Mouse (Mus musculus) heart, adult 11 months (tissue): ENCODE data around the gene Phldb2.
A peak's percentile ranks its signal among the peaks of the same experiment; 100 is the strongest.

Experiments
- DNase-seq: peaks from one replicate; pipeline ENCODE4 v3.0.0; 2022

The Phldb2 gene

DNA sequence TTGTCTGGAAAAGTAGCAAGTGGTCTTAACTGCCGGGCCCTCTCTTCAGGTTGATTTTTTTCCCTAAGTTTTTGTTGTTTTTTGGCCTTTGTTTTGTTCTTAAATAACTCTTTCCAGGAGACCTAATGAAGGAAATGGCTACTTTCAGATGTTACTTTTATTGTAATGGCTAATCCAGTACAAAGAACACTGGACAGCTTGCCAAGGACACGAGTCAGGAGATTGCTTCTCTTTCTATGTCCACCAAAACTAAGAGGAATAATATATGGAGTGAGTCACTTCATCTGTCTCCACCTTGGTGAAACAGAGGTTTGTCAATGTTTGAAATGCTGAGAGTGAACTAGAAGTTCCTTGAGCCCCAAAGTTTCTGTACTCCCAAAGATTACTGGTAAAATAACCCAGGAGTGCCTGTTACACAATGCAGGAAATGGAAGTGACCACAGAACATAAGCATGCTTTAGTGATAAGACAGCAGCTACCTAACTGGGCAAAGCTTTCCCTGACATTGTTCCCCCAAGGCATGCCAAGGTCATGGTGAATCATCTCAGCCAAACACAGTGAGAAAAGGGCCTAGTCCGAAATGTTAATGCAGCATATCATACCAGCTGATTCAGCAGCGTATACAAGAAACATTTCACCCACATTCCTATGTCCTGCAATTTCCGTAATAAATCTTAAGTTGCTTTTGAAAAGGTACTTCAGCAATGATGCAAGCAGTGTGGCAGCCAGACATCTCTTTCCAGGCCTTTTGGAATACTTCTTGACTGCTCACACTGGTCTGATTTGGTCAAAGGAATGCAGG, 115.7 kb downstream of the Phldb2 start:
- peak; percentile 95 for DNase-seq

DNA sequence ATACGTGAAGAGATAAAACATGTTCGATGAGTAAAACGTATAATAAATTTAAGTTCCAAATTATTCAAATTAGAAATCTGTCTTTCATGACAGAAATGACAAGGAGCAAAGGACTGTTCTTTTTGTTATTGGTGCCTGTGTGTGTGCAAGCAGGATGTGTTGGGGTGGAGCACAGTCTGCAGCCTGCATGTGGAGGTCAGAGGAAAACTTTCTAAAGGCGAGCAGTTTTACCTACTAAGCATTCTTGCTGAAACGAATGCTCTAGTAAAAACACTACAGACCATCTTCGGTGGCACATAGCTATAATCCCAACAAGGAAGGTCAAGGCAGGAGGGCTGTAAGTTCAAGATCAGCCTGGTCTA, 120.7 kb downstream of the Phldb2 start:
- DNase-seq: no peak

DNA sequence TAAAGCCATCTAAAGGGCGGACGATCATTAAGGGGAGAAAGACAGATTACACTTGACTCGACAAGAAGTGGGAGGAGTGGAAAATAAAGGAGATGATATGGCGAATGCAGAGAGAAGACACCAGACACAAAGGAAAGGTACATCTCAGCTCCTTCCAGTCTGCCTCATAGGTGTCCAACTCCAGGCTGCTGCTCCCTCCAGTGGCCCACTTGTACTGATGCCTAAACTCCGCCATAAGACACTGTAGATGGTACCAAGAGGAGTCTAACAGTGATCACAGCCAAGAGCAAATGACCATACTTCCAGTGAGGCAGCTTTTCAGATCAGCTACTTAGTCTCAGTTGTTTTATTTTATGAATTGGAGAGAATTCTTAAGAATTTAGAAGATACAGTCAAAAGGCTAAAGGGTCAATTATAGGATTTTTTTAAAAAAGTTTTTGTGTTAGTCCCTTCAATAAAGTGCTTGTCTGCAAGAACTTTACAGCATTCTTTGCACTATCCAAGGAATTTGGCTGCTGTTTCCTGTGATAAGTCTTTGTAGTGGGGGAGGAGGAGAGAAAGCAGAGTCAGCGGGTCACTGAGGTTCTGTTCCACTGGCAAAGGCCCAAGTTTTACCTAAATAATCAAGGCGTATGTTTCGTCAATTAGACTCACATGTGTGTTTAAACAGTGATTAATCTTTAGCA, 121.2 kb downstream of the Phldb2 start:
- DNase-seq: no peak

DNA sequence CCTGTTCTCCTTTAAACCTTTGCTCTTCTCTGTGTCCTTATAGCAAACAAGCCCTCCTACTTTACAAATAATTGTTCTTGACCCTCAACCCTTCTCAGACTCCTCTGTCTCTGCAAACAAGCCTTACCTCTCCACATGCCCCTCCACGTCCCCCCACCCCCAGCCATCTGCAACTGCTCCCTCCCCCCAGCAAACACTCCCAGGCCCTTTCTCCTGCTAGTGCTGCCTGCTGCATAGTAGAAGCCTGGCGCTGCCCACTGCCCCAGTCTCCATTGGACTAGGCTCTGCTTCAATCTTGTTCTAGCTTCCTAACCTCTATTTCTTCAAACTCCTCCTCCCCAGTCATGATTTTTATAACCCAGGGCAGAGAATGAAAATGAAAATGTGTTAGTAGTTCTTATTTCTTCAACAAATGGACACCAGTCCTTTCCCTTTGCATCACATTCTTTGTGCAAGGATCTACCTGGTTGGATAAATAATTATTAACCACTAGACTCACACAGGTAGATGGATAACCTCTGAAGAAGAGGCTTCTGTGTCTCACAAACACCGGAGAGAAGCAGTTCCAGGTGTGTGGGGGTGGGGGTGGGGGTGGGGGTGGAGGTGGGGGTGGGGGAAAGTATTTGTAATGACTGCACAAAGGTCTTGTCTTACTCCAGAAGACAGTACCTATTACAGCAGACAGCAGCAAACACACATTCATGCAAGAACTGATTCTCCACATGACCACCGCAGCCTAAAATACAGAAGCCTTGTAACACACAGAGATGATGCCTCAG, 122.1 kb downstream of the Phldb2 start:
- DNase-seq: no peak

DNA sequence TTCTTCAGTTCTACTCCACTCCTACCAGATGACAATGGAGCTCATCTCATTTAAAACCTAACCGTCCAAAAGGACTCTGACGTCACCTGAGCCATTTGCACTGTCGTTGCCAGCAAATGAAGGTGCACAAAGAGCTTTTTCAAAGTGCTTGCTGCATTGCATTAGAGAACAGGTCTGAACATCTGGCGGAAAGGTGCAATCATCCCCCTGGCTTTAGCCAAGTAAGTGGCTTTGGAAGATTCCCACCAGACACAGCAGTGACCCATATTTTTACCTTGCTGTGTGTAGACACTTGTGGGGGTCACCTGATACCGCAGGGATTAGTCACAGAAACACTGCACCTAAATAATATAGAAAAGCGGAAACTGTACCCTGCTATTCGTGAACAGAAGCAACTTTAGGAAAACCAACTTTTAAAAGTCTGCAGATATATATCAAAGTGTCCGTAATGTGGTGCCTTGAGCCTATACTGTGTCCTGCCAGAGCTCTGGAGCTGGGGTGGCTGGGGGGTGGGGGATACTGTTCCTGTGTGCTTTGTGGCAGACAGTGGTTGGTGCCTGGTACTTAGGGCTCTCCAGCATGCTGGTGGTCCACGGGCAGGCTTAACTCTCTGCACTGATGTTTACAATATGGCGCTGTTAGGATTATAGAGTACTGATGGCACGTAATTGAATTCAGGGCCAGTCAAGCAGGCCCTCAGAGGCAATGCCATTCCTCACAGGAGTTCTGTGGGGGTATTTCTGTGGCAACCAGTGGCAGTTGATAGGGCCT, 123.1 kb downstream of the Phldb2 start:
- no peak for DNase-seq

DNA sequence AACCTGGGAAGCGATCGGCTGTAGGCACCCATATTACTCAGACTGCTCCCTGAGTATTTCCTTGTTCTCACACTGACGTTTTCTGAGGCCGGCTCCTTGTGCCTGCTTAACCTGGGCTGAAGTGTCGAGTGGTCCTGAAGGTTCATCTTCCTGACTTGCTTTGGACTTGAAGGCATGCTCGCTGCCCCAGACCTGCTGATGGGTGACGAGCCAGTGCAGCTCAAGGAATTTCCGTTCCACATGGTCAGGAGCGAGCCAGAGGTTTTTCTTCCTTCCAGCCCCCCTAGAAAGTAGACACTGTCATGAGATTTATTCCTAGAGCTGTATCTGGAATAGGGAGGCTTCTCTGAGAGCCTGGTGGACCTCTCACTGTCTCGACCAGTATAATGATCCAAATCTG, 128.1 kb downstream of the Phldb2 start:
- DNase-seq: no peak

DNA sequence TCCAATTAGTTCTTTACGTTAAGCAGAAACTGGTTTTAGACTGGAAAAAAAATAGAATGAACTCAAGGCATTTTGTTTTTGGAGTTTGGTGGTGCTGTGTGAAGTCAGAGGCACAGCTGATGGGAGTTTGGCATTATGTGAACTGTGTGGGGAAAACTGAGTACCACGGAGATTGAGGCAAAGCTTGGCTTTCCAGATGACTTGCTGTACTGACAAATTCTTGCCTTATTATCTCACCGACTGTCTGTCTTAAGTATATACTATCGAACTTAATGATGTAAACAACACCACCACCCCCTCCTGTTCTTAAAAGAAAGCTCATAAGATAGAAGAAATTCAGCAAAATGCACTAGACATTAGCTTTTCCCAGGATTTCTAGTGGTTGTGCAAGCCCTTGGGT, 129.4 kb downstream of the Phldb2 start:
- DNase-seq: no peak

DNA sequence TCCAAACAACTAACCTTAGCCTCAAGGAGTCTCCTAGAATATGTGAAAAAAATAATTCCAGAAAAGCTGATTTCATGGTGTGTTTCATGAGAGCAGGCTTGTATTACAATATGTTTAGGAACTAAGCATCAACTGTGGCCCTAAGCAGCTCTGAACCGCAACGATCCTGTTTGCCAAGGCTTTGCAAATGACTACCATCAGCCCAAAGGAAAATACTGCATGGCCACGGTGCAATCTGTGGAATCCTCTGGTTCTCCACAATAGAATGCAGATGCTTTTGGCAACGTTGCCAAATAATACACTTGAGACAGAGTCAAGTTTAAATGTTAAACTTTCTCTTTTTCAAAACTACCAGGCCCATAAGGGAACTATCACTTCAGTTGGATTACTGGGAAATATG, 133.5 kb downstream of the Phldb2 start:
- DNase-seq: no peak

DNA sequence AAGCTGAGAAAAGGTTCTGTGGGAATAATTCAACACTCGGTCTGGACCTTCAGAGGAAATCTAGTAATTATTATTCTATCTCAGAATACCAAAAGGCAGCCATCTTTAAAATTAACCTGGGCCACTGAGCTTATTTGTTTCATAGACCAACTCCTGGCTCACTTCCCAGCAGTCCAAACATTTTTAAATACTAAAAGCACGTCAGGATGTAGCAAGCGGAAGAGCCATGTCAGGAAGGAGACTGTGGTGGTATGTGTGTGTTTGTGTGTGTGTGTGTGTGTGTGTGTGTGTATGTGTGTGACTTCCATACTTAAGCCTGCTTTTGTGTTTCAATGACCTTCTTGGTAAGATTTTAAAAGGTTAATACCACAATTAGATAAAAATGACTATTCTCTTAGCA, 135.6 kb downstream of the Phldb2 start:
- peak; percentile 94 for DNase-seq

DNA sequence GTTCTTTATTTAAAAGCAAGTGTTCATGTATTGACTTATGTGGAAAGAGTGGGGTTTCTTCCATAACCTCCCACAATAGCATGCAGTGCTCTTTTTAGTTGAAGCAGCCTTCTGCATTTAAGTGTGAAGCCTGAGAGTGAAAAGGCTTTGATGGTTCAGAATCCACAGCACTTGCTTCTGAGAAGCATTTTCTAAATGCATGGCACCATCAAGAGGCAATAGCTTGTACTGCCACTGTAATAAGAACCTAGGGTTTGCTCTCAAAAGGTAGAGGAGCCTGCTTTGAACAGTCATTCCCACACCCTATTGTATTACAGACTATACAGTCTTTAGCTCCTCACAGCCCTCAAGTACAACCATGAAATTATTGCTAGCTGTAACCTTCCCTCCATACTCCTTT, 136.7 kb downstream of the Phldb2 start:
- no peak for DNase-seq

DNA sequence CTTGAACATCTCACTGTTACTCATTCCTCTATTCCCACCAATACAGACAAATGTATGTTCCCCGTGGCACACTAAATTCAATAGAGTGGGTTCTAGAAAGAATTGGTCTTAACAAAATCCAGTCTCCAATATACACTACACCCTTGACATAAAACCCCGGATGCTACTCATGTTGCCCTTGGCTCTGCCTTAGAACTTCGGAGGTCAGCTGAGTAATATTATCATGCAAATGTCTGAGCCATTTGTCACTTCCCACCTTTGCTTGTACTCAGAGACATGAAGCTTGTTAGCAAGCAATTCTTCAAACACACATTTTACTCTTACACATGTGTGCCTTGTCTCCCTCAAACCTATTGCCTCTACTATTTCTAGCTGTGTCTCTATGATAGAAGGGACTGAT, 138.8 kb downstream of the Phldb2 start:
- DNase-seq: no peak

DNA sequence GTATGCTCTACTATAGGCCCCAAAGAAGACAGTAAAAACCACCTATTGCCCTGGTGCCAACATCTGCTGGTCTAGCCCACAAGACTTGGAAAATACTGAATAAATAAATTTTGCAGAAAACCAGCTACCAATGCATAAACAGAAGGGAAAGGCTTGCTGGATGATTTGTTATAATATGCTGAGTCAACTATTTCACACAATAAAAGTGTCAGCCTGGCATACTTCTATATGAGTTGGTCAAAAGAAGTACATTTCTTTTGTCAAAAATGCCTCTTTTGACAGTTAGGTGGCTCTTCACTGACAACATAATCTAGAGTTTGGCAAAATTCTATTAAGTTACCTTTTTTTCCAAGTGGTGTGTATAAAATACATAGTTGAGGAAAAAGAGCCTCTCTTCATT, 141.6 kb downstream of the Phldb2 start:
- no peak for DNase-seq

DNA sequence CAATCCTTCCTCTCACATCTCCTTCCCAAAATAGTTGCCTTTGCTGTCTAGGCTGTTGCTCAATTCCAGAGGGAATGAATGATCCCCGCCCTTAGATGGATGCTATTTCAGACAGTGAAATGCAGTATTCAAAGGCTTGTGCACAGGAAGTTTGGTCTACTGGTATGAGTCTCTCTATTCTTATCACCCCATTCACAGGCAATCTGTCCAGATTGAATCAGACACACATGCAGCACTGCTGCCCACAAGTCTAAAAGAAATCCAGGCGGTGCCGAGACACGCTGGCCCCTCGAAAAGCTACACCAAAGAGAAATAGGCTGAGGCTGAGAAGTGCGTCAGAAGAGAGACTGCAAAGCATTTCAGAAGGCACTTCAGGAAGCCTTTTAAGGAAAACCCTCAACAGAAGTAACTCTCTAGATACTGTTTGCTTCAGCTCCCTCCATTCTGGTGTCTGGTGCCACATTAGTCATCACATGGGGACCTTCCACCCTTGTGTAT, 142.5 kb downstream of the Phldb2 start:
- peak; percentile 94 for DNase-seq

DNA sequence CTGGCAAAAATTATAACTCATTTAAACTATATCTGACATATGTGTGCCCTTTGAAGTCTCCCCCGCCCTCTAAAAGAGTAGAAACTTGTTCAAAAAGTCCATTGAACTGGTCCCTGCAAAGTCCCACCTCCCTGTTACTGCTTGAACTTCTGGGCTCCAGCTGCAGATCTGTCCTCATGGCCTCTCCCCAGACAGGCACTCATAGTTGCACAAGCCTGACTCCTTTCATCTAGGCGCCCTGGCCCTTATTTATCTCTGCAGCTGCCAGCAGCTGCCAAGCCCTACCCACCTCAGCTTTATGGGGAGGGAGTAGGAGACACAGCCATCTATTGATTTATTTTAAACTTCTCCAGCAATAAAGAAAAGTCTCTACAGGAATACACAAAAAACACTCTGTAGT, 143.2 kb downstream of the Phldb2 start:
- DNase-seq: peak; percentile 97

DNA sequence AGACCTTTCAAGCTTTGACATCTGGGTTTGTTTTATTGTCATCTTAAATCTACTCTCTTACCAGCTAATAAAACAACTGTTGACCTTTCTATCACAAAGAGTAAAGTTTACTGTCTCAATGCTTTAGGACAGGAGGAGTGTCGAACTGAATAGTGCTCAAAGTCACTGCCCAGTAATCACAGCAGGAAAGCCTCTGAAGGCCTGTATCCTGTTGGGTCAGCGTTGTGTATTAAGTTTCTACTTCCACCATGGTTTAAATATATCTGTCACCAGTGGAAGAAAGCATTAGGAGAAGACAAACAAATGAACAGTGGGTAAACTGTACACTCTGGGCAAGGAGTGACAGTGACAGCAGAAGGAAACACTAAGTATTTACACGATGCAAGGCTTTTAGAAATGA, 148.7 kb downstream of the Phldb2 start:
- no peak for DNase-seq

DNA sequence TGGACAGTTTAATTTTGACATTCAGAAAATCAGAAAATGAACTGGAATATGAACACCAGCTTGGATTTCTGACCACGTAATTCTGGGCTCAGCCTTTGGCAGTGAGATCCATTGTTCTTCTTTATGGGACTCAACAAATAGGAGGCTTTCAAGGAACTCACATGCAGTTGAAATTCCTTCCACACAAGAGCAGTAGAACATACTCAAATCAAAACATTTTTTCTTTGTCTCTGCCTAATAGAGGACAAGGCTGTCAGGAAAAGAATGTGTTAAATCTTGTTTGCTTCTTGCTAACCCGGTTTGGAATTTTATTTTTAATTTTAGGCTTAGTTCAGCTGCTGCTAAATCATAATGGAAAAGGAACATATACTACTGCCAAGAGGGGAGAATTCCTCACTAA, 153.0 kb downstream of the Phldb2 start:
- DNase-seq: no peak

DNA sequence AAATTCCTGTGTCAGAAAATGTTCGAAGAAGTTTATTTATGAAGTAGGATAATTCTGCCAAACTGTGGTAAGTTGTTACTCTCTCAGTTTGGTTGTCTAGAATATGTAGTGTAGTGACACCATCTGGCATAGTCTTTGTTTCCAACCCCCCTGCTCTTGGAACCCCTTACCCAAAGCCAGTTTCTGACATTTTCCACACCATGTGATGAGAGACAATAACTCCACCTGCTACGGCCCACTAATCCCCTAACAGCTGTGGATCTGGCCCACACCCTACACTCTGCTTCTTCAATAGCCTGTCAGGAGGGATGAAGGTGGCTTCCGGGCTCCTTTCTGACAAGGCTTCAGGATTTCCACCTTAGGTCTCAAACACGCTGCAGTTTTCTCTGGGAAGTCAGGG, 154.2 kb downstream of the Phldb2 start:
- no peak for DNase-seq

DNA sequence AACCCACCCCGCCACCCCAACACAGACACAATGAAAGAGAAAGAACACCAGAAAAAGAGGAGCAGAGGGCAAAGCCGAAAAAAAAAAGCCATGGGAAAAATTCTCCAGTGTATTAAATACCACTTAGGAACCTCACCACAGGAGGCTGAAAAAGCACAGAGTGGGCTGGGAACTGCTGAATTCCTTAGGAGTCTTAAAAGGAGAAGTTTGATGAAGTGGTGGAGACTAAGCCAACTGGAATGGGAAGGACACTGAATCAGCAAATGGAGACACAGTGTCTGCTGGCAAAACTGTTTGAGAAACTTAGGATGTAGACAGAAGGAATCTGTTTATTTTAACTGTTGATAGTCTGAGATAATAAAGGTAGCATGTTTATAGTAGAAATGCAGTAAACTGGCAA, 154.8 kb downstream of the Phldb2 start:
- no peak for DNase-seq

DNA sequence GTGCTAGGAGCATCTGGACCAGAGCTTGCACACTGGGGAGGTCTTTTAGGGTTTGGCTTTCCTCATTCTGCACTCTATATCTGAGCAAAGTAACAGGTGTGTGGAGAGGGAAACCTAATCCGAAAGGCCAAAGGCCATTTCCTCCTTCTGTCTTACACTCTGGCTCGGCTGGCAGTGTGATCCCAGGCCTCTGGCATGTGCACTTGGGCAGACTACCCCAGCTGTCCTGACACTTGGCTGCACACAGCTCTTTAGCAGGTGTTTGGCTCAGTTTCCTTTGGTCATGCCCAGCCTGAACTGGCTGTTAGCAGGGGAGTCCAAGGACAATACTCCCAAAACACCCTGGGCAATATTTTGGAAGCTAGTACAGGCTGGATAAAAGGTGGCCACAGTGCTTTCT, 156.6 kb downstream of the Phldb2 start:
- DNase-seq: peak; percentile 98

DNA sequence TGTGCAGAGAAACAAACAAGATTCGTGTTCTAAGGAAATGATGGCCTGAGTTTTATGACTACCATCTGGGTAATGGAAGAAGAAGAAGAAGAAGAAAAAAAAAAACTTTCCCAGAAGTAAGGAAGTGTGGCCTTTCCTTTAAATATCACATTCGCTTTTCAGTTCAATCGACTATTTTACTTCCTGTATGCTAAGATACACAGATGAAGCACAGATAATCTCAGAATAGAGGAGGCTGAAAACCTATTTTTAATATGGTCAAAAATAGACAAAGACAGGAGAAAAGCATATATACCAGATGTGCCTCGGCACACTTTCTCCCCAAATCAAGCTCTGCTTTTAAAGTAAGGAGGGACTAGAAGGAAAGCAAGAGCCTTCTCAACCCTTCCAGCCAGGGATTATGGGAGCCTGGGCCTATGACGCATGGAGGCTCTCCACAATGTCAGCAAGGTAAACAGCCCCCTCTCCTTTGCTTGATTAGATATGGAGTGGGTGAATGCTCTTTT, 158.2 kb downstream of the Phldb2 start:
- peak; percentile 77 for DNase-seq

DNA sequence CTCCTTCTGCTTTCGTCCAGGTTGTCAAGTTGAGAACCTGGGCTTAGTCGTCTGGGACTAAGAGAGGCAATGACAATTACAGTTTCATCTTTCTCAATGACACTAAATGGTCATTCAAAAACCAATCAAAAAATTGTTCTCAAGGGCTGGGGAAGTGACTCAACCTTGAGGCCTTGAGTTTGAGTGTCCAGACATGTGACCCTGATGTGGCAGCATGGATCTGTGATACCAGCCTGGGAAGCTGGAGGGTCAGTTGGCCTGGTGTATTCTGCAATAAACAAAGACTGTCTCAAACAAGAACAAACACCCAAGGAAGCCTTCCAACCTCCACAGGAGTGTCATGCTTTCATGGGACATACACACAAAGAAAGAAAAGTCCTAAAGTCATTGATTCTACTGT, 160.6 kb downstream of the Phldb2 start:
- DNase-seq: no peak

DNA sequence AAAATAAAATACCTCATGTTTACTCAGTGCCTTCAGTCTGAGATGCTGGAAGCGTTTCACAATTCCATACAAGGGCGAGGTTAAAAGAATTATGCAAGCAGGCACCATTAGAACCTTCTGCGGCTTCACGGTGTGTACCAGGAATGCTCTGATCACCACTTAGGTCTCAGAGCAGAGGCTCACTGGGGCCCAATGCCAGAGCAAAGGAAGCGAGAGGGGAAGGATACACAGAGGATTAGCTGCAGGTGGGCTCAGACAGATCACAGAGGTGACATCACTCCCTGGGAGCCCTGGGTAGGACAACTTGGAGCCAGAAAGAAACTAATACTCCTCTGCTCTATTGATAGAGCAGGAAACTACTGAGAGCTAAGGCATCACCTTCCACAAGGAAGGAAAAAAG, 162.1 kb downstream of the Phldb2 start:
- DNase-seq: peak; percentile 61

DNA sequence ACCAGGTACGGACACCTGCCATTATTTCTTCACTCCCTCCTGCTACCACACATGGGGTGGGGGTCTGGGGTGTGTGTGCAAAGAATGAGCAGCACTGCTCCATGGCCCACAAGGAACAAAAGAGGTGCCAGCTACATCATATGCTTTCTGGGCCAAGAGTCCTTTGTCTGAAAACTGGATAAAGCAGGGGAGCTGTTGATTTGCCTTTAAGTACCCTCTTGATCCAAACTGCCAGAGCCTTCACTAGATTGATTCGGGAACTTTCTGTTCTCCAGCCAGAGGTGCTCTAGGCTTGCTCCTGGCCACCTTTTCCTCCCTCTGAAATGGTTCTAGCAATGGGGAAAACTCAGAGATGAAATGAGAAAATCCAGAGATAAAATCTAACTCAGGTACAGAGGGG, 164.1 kb downstream of the Phldb2 start:
- peak; percentile 52 for DNase-seq
